Mouse (Mus musculus) CD4-positive helper T cell, adult 2 months (primary cell): ENCODE data around the gene Gtsf1.

Experiments
- DNase-seq: peaks from one replicate; pipeline ENCODE4 v3.0.0-alpha.2; 2012; ENCODE audit warnings: low read depth, missing footprints, low spot score

The Gtsf1 gene

GRCm38 (mm10) chr15:103377752-103378664, 52.3 kb downstream of the Gtsf1 start:
- DNase-seq: no peak

- no peak for DNase-seq
Measured at GRCm38 (mm10) chr15:103376837-103377269, 53.4 kb downstream of the Gtsf1 start.

- DNase-seq: no peak
Measured at GRCm38 (mm10) chr15:103375112-103375800, 55.0 kb downstream of the Gtsf1 start.

- DNase-seq: no peak
Measured at GRCm38 (mm10) chr15:103372461-103372860, 57.8 kb downstream of the Gtsf1 start.

- no peak for DNase-seq
Measured at GRCm38 (mm10) chr15:103371741-103372140, 58.5 kb downstream of the Gtsf1 start.

- DNase-seq: no peak
Measured at GRCm38 (mm10) chr15:103371208-103371607, 59.1 kb downstream of the Gtsf1 start.

- DNase-seq: no peak
Measured at GRCm38 (mm10) chr15:103370462-103370861, 59.8 kb downstream of the Gtsf1 start.

- DNase-seq: no peak
Measured at GRCm38 (mm10) chr15:103369123-103369522, 61.1 kb downstream of the Gtsf1 start.

GRCm38 (mm10) chr15:103368179-103368940, 61.9 kb downstream of the Gtsf1 start:
- DNase-seq: no peak

- DNase-seq: peak; percentile 24
Measured at GRCm38 (mm10) chr15:103366376-103367149, 63.7 kb downstream of the Gtsf1 start, which contains the start of gene Itga5. TSS of gene Itga5 (minus strand) at chr15:103366763.

- DNase-seq: peak; percentile 45
Measured at GRCm38 (mm10) chr15:103365471-103366375, 64.5 kb downstream of the Gtsf1 start.

GRCm38 (mm10) chr15:103364761-103365160, 65.5 kb downstream of the Gtsf1 start:
- DNase-seq: no peak

GRCm38 (mm10) chr15:103363809-103364208, 66.5 kb downstream of the Gtsf1 start:
- DNase-seq: no peak

- DNase-seq: no peak
Measured at GRCm38 (mm10) chr15:103362950-103363349, 67.3 kb downstream of the Gtsf1 start.

GRCm38 (mm10) chr15:103362333-103362732, 67.9 kb downstream of the Gtsf1 start:
- DNase-seq: no peak

- DNase-seq: no peak
Measured at GRCm38 (mm10) chr15:103361269-103361668, 69.0 kb downstream of the Gtsf1 start.

GRCm38 (mm10) chr15:103359869-103360602, 70.2 kb downstream of the Gtsf1 start:
- DNase-seq: no peak

- DNase-seq: no peak
Measured at GRCm38 (mm10) chr15:103359122-103359510, 71.2 kb downstream of the Gtsf1 start.
